Mouse (Mus musculus) stomach, postnatal 0 days (tissue): Measurements from ENCODE around the gene Kcnh3. TPM values are rescaled to one million over a fixed set of nuclear protein-coding genes. Genes with fewer than 3 reads are reported as not detected.
A peak's percentile ranks its signal among the peaks of the same experiment; 100 is the strongest.

Experiments
- ATAC-seq: fragments of 200-750 bp; cut with Nextera tagmentation; 2 replicates; pipeline ENCODE4 v1.8.0; 2017; ENCODE audit not compliant: low FRiP score, low TSS enrichment
- DNase-seq: peaks from one replicate; pipeline ENCODE4 v3.0.0-alpha.2; 2016; ENCODE audit warnings: low spot score
- H3K27ac ChIP-seq: fragments of 300-500 bp; sonication (generic); replicated peaks from 2 replicates; pipeline ENCODE4 v1.5.1; 2014; ENCODE audit warnings: mild to moderate bottlenecking, control low read depth
- H3K27me3 ChIP-seq: fragments of 300-500 bp; sonication (generic); 2 replicates; pipeline ENCODE4 v1.6.1; 2014; ENCODE audit warnings: low read length; ENCODE audit not compliant: control insufficient read depth, insufficient read depth
- H3K36me3 ChIP-seq: fragments of 300-500 bp; sonication (generic); 2 replicates; pipeline ENCODE4 v1.6.1; 2014; ENCODE audit warnings: low read length, mixed read lengths; ENCODE audit not compliant: control insufficient read depth, insufficient read depth
- H3K4me1 ChIP-seq: fragments of 300-500 bp; sonication (generic); replicated peaks from 2 replicates; pipeline ENCODE4 v1.6.1; 2014; ENCODE audit warnings: antibody characterized with exemption; ENCODE audit not compliant: control insufficient read depth, insufficient read depth
- H3K4me2 ChIP-seq: fragments of 300-500 bp; sonication (generic); replicated peaks from 2 replicates; pipeline ENCODE4 v1.6.1; 2014; ENCODE audit warnings: low read depth, mild to moderate bottlenecking, control low read depth, moderate library complexity
- H3K4me3 ChIP-seq: fragments of 300-500 bp; sonication (generic); 2 replicates; pipeline ENCODE4 v1.5.1; 2014; ENCODE audit warnings: low read depth, low read length, control low read depth
- H3K9ac ChIP-seq: fragments of 300-500 bp; sonication (generic); 2 replicates; pipeline ENCODE4 v1.6.1; 2014; ENCODE audit warnings: mild to moderate bottlenecking, low read length, control low read depth, mixed read lengths
- H3K9me3 ChIP-seq: fragments of 300-500 bp; sonication (generic); 2 replicates; pipeline ENCODE4 v1.6.1; 2016; ENCODE audit warnings: low read length; ENCODE audit not compliant: control insufficient read depth
- CTCF ChIP-seq: IDR thresholded peaks from 2 replicates; pipeline ENCODE4 v1.5.1; 2016; ENCODE audit warnings: antibody characterized with exemption, low read depth, mild to moderate bottlenecking, moderate library complexity
- EP300 ChIP-seq: optimal IDR thresholded peaks from 2 replicates; pipeline ENCODE3; 2016; ENCODE audit warnings: antibody characterized with exemption
- WGBS: fragments of 180-500 bp; shearing (Covaris S2); extraction: QIAGEN DNeasy Blood & Tissue Kit; methylation state at CpG from one replicate; pipeline ENCODE4 v1.1.7; 2014; 5-methylcytosine and 5-hydroxymethylcytosine counted together
- polyA plus RNA-seq: library from polyadenylated mRNA; unstranded; fragments of >200 nt; fragmentation: Nextera tagmentation; extraction: Ambion mirVana; gene quantifications from 2 replicates; pipeline ENCODE4 v1.2.1, GENCODE M21; 2015

Kcnh3 gene
- polyA plus RNA-seq, 1 experiment from 2014 or later: 0.29 TPM

DNA sequence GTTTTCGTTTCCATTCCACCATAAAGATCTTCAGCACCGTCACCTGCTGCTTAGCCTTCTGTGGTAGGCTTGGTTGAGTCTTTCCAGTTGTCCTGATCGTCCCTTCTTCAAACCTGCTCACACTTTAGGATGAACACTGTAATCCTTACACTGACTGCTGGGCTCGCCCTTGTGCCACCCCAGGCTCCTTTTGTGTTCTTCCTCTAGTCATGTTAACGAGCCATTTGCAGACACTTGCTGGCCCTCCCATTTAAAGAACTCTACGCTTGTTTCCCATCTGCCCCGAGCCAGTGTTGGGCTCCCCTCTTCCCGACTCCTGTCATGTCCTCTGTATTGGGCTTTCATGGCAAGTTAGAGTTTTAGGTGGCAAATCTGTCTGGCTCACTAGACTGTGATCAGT, 18.7 kb upstream of the Kcnh3 start:
- TF ChIP-seq CTCF (no peak), EP300 (no peak)
- Histone ChIP-seq H3K36me3 (peaks cover 8% of the 10 kb centered on the region; the same call in 1 of the 2 replicates), H3K4me2 (no peak overlapping the region), H3K4me3 (no peak overlapping the region), H3K27ac (no peak overlapping the region), H3K9ac (no peak overlapping the region), H3K9me3 (no peaks in the 10 kb centered on the region), H3K4me1 (no peaks in the 10 kb centered on the region), H3K27me3 (no peaks in the 10 kb centered on the region)
- no peak for DNase-seq
- 82% methylated on average over 8 of the region's 8 CpGs for WGBS
- ATAC-seq: no peak

DNA sequence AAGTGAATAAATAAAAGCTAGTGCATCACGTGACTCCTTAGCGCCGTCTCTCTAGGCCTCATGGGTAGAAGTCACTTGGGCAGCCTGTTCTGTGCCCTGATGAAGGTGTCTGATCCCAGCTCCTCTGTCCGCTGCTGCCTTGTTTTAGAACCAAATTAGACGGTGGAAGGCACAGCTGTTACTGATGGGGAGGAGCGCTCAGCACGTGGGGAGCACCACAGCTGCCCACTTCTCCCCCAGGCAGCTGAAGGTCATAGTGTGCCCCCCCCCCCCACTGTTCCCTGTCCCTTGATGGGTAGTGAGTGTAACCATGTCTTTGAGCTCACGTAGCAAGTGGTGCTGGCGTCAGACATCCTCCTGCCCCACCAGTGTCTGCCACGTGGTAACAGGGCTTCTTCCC, 11.5 kb upstream of the Kcnh3 start:
- peaks cover 15% of the 10 kb centered on the region for H3K36me3 ChIP-seq
- DNase-seq (no peak), ATAC-seq (no peak)
- H3K4me2 ChIP-seq: no peak overlapping the region
- no peak overlapping the region for H3K4me3 ChIP-seq
- no peaks in the 10 kb centered on the region for H3K27me3 ChIP-seq
- H3K9me3 ChIP-seq: no peaks in the 10 kb centered on the region
- WGBS: 87% methylated on average over 10 of the region's 10 CpGs
- TF ChIP-seq EP300: no peak
- TF ChIP-seq CTCF: no peak
- no peaks in the 10 kb centered on the region for H3K4me1 ChIP-seq
- H3K9ac ChIP-seq: no peak overlapping the region
- no peak overlapping the region for H3K27ac ChIP-seq

DNA sequence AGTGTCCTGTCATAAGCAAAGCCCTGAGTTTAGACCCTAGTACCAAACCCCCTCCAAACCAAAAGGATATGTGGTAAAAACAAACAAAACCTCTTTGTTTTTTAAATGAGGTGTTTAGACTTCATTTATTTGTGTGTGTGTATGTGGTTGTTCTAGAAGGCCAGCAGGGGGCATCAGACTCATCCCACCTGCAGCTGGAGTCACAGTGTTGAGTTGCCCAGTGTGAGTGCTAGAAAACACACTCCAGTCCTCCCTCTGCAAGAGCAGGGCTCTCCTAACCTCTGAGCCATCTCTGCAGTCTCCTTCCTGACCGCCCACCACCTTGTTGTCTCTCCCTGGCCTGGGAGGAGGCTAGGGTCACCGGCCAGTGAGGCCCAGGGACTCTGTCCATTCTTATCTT, 9.7 kb upstream of the Kcnh3 start:
- WGBS: 97% methylated on average over 2 of the region's 2 CpGs
- H3K9ac ChIP-seq: no peak overlapping the region
- TF ChIP-seq CTCF (peak; percentile 68), EP300 (no peak)
- no peak for DNase-seq
- peaks cover 11% of the 10 kb centered on the region for H3K36me3 ChIP-seq
- no peaks in the 10 kb centered on the region for H3K4me1 ChIP-seq
- H3K9me3 ChIP-seq: no peaks in the 10 kb centered on the region
- ATAC-seq: no peak
- no peak overlapping the region for H3K27ac ChIP-seq
- no peak overlapping the region for H3K4me2 ChIP-seq
- H3K27me3 ChIP-seq: no peaks in the 10 kb centered on the region
- no peak overlapping the region for H3K4me3 ChIP-seq

- TF ChIP-seq CTCF (no peak), EP300 (no peak)
- no peak overlapping the region for H3K9ac ChIP-seq
- H3K4me2 ChIP-seq: no peak overlapping the region
- ATAC-seq: no peak
- H3K27me3 ChIP-seq: no peaks in the 10 kb centered on the region; the same call in 1 of the 2 replicates
- no peak overlapping the region for H3K27ac ChIP-seq
- no peaks in the 10 kb centered on the region for H3K4me1 ChIP-seq
- H3K36me3 ChIP-seq: peaks cover 8% of the 10 kb centered on the region
- H3K4me3 ChIP-seq: no peak overlapping the region
- WGBS: 83% methylated on average over 11 of the region's 11 CpGs
- DNase-seq: no peak
- H3K9me3 ChIP-seq: no peaks in the 10 kb centered on the region
Observed at GRCm38 (mm10) chr15:99215741-99216463, 8.8 kb upstream of the Kcnh3 start.

GRCm38 (mm10) chr15:99217630-99218029, 7.0 kb upstream of the Kcnh3 start:
- H3K27ac ChIP-seq: no peak overlapping the region
- no peak for TF ChIP-seq CTCF
- TF ChIP-seq EP300: no peak
- H3K9ac ChIP-seq: no peak overlapping the region
- no peaks in the 10 kb centered on the region for H3K36me3 ChIP-seq
- no peak overlapping the region for H3K4me3 ChIP-seq
- H3K4me2 ChIP-seq: no peak overlapping the region
- 82% methylated on average over 4 of the region's 4 CpGs for whole genome bisulfite sequencing
- peaks cover 7% of the 10 kb centered on the region; the same call in 1 of the 2 replicates for H3K27me3 ChIP-seq
- H3K9me3 ChIP-seq: no peaks in the 10 kb centered on the region
- ATAC-seq: no peak
- no peak for DNase-seq
- no peaks in the 10 kb centered on the region for H3K4me1 ChIP-seq

- 19% methylated on average over 8 of the region's 8 CpGs for WGBS
- Histone ChIP-seq H3K27me3 (peaks cover 13% of the 10 kb centered on the region; the same call in 1 of the 2 replicates), H3K27ac (no peak overlapping the region), H3K9me3 (no peaks in the 10 kb centered on the region), H3K36me3 (no peaks in the 10 kb centered on the region), H3K4me3 (no peak overlapping the region), H3K9ac (no peak overlapping the region), H3K4me1 (peaks cover 4% of the 10 kb centered on the region; the same call in 1 of the 2 replicates), H3K4me2 (no peak overlapping the region)
- ATAC-seq (no peak), DNase-seq (no peak)
- no peak for TF ChIP-seq EP300
- no peak for TF ChIP-seq CTCF
Observed at GRCm38 (mm10) chr15:99221315-99221952, 3.2 kb upstream of the Kcnh3 start.
